Mouse (Mus musculus): ENCODE results near the gene Slc35c2. TPM values are rescaled to one million over a fixed set of nuclear protein-coding genes. Genes with fewer than 3 reads are reported as not detected.

Gene Slc35c2
- polyA plus RNA-seq (2012; rRNA removed), result 53.6 and 56.1 TPM in 2 replicates

DNA sequence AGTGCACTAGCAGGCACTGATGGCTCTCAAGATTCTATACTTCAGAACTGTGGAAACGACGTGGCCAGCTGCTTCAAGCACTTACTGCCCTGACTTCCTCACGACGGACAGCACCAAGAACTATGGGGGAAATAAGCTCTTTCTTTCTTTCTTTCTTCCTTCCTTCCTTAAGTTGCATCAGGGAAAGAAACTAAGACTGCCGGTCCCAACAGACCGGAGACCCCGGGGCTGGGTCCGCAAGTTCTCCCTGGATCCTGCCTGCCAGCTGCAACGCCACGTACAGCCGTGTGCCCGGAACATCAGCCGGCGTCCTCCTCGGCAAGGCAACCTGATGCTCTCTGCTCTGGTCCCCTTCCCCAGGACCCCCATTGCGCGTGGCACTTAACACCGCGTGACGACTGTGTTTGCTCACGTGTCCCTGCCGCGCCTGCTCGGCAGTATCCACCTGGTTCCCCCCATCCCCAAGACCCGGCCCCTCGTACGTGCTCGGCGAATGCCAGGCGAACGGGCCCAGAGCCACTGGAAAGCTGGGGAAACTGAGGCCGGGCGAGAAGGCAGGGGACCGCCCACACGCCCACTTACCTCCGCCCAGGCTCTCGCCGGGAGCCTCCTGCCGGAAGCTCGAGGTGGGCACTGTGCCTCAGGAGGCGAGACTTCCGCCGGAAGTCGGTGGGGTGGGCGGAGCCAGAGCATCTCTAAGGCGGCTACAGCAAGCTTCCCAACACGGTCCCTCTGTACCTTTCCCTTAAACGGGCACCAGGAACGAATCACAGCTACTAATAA, at the start of gene Slc35c2:
TSS of gene Slc35c2 (minus strand) at position 668 of the 783 bp plus-strand sequence.
- Histone ChIP-seq H3K4me1 (ENCODE audit: control insufficient read depth, insufficient read depth, low read length) (peaks cover 6% of the 10 kb centered on the region; the same call in 1 of the 2 replicates), H3K4me3 (ENCODE audit: insufficient read depth, low read length) (peak within 1 kb of the TSS; percentile 69), H3K27ac (ENCODE audit: insufficient read depth, low read length) (peak within 1 kb of the TSS; percentile 79)
- no peak for TF ChIP-seq CTCF (IDR thresholded peaks at IDR 0.05; ENCODE audit: extremely low read depth, insufficient read depth, low read length)
- peak; percentile 92; the same call in 1 of the 2 replicates for TF ChIP-seq POLR2A (IDR thresholded peaks at IDR 0.05; ENCODE audit: extremely low read depth, insufficient read depth, low read length)

DNA sequence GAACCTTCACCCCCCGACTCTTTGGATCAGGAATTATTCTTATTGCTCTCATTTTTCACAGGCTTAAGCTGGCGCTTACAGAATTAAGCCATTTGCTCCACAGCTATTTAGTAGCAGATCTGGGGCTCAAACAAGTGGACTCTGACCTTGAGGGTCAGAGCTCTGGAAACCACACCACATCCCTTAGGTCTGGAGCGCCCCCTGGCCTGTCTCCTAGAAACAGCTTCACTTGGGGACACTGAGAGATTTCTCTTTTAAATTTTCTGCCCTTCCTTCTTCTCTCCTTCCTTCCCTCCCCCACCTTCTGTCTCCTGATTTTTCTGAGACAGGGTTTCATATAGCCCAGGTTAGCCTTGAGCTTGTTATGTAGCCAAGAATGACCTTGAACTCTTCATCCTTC, 49.5 kb upstream of the Slc35c2 start:
- TF ChIP-seq POLR2A (IDR thresholded peaks at IDR 0.05; ENCODE audit: extremely low read depth, insufficient read depth, low read length) (no peak), CTCF (IDR thresholded peaks at IDR 0.05; ENCODE audit: extremely low read depth, insufficient read depth, low read length) (peak; percentile 53)
- Histone ChIP-seq H3K4me1 (ENCODE audit: control insufficient read depth, insufficient read depth, low read length) (peaks cover 7% of the 10 kb centered on the region; the same call in 1 of the 2 replicates), H3K27ac (ENCODE audit: insufficient read depth, low read length) (no peak overlapping the region), H3K4me3 (ENCODE audit: insufficient read depth, low read length) (no peak overlapping the region)

DNA sequence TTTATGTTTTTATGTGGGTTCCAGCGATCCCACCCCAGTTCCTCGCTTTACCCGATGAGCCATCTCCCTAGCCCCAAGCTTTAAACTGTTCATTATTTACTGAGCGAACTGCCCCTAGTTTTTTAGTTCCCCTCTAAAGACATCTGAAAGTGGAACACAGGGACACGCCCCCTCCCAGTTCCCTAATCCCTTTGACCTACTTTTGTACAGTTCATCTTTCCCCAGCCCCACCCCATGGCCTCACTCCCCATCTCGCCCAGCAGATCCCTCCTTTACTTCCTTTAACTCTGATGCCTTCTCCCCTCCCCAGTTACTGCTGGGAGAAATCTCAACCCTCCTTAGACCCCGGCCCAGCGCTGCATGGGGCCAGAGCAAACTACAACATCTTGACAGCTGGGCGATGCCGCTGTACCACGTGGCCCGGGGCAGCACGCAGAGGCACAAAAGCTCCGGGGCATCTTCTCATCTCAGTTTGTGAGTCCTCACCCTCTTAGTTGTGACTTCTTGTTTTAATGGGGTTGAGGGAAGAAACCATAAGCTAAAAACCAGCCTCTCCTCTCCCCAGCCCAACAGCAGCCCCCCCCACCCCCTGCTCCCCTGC, 45.0 kb upstream of the Slc35c2 start:
- H3K4me1 ChIP-seq (ENCODE audit: control insufficient read depth, insufficient read depth, low read length), result no peaks in the 10 kb centered on the region
- H3K27ac ChIP-seq (ENCODE audit: insufficient read depth, low read length), result no peak overlapping the region
- H3K4me3 ChIP-seq (ENCODE audit: insufficient read depth, low read length), result no peak overlapping the region
- no peak for TF ChIP-seq CTCF (IDR thresholded peaks at IDR 0.05; ENCODE audit: extremely low read depth, insufficient read depth, low read length)
- TF ChIP-seq POLR2A (IDR thresholded peaks at IDR 0.05; ENCODE audit: extremely low read depth, insufficient read depth, low read length), result no peak

DNA sequence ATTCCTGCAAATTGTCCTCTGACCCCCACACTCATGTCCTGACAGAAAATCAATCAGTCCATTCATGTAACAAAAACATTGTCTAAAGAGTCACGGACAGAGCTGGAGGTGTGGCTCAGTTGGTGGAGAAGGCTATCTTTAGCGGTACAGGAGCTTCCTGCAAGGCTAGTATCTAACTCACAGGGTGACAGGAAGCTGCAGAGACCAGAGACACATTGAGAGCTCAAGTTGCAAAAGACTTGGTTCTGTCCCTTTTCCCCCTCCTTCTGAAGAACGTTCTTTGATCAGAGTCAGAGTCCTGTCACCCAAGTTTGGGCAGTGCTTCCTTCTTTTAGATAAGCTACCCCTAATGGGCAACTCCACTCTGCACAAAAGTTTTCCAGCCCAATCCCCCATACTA, 42.0 kb upstream of the Slc35c2 start:
- TF ChIP-seq CTCF (IDR thresholded peaks at IDR 0.05; ENCODE audit: extremely low read depth, insufficient read depth, low read length), result no peak
- TF ChIP-seq POLR2A (IDR thresholded peaks at IDR 0.05; ENCODE audit: extremely low read depth, insufficient read depth, low read length), result no peak
- no peak overlapping the region for H3K4me3 ChIP-seq (ENCODE audit: insufficient read depth, low read length)
- 0 out of 2 replicates have a peak, but pooled peaks cover under 1% of the 10 kb centered on the region for H3K4me1 ChIP-seq (ENCODE audit: control insufficient read depth, insufficient read depth, low read length)
- no peak overlapping the region for H3K27ac ChIP-seq (ENCODE audit: insufficient read depth, low read length)

DNA sequence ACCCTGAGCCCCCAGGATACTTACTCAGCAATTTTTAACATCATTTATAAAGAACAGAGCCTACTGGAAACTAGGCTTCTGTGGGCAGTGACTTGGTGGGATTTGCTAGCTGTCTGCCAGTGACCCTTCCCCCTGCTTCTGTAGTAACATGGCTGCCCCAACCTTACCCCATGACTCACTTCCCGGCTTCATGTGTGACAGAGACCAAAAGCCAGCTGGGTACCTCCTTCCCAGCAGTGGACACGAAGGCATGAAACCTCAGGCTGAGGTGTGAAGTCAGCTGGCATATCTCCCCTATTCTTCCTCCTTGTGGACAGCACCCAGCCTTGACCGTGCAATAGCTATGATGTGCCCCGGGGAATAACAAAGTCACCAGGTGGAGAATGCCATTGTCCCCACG, 41.1 kb upstream of the Slc35c2 start:
- TF ChIP-seq CTCF (IDR thresholded peaks at IDR 0.05; ENCODE audit: extremely low read depth, insufficient read depth, low read length), result no peak
- no peak for TF ChIP-seq POLR2A (IDR thresholded peaks at IDR 0.05; ENCODE audit: extremely low read depth, insufficient read depth, low read length)
- Histone ChIP-seq H3K4me3 (ENCODE audit: insufficient read depth, low read length) (no peak overlapping the region), H3K27ac (ENCODE audit: insufficient read depth, low read length) (no peak overlapping the region), H3K4me1 (ENCODE audit: control insufficient read depth, insufficient read depth, low read length) (peaks cover 6% of the 10 kb centered on the region)

DNA sequence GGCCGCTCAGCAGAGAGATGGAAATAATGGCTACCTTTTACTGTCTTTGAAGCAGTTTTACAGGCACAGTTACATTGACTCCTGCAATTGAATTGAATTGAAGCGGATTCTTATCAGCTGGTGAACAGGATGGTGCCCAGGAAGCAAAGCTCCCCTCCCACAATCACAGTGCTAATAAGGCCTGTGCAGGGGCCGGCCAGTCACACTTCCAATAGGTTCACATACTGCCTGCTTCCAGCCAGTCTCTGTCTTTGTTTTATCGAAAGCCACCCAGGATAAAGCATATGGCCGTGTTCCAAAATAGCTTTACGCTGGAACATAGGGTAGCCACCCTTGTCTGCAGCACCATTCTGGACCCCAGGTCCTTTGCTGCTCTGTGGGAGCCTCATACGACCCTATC, 39.7 kb upstream of the Slc35c2 start:
- 0 out of 2 replicates have a peak overlapping the region, but pooled peaks have one; percentile 55 for H3K27ac ChIP-seq (ENCODE audit: insufficient read depth, low read length)
- TF ChIP-seq POLR2A (IDR thresholded peaks at IDR 0.05; ENCODE audit: extremely low read depth, insufficient read depth, low read length) (no peak), CTCF (IDR thresholded peaks at IDR 0.05; ENCODE audit: extremely low read depth, insufficient read depth, low read length) (no peak)
- H3K4me1 ChIP-seq (ENCODE audit: control insufficient read depth, insufficient read depth, low read length), result peaks cover 7% of the 10 kb centered on the region
- no peak overlapping the region; the same call in 1 of the 2 replicates for H3K4me3 ChIP-seq (ENCODE audit: insufficient read depth, low read length)

DNA sequence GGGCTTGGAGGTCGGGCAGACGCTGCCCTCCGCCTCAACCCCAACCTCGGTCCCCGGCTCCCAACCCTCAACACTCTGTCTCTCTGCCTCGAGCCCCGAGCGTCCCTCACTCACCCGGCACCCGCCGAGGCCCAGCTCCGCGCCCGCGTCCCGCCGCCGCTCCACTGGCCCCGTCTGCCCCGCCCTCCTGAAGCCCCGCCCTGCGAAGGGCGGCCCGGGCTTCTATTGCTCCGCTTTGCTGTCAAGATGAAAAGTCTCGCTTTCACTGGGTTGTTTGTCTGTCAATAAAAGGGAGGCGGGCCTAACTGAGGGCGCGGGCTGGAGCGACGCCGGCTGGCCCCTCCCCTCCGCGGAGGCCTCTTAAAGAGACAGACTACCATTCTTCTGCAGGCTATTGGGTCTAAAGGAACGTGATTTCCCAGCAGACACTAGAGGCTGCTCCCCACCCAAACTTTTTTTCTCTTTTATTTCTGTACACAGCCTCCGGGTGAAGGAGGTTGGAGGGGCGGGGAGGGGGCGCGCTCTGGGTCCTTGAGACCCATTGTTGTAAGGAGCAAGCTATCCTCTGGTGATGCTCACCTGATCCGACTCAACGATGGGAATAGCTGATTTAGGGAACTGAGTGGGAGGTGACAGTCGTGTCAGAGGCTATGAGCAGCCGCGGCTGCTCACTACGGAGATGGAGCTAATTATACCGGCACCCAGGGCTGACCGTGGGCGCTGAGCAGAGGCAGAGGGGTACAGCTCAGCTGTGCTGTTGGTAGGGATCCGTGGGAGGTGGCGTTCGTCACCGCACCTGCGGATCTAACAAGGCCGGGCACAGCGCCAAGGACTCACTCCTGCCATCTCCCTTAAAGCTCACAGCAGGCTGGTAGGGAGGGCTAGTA, 38.9 kb upstream of the Slc35c2 start, which contains the start of gene Elmo2:
TSS of gene Elmo2 (minus strand) at position 176 of the 887 bp plus-strand sequence.
- peaks cover 13% of the 10 kb centered on the region for H3K4me1 ChIP-seq (ENCODE audit: control insufficient read depth, insufficient read depth, low read length)
- peak within 1 kb of the TSS; percentile 73 for H3K27ac ChIP-seq (ENCODE audit: insufficient read depth, low read length)
- TF ChIP-seq POLR2A (IDR thresholded peaks at IDR 0.05; ENCODE audit: extremely low read depth, insufficient read depth, low read length), result peak; percentile 70; the same call in 1 of the 2 replicates
- no peak for TF ChIP-seq CTCF (IDR thresholded peaks at IDR 0.05; ENCODE audit: extremely low read depth, insufficient read depth, low read length)
- peak within 1 kb of the TSS; percentile 91 for H3K4me3 ChIP-seq (ENCODE audit: insufficient read depth, low read length)

DNA sequence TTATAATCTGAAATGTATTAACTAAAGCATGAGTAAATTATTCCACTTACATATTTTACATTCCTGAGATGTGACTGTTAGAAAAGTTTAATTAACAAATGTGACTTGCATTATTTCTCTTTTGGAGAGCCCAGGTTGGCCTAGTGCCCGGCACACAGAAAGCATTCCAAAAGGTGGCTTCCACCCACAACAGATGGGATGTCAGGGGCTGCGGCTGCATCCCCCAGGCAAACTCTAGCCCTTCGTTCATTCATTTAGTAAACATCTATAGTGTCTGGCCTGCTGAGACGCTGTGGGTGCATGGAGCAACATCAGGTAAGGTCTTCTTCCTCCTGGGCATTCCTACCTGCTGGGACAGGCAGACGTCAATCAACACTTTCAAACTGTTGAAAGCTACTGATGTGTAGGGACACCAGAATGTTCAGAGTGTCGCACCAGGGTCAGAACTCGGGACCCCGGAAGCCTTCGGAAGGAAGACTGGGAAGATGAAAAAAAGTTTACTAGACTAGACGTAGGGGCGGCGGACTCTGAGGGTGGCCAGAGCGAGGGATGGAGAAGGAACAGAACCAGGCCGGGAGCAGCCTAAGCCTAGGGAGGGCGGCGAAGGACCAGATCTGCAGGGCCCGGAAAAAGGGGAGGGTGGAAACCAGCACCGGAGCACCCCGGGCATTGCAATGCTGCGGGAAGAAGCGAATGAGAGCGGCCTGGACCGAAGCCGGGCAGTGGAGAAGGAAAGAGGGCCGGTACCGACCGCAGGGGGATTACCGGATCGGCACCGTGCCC, 38.0 kb upstream of the Slc35c2 start:
- Histone ChIP-seq H3K4me1 (ENCODE audit: control insufficient read depth, insufficient read depth, low read length) (peaks cover 20% of the 10 kb centered on the region), H3K27ac (ENCODE audit: insufficient read depth, low read length) (peak overlapping the region; percentile 73), H3K4me3 (ENCODE audit: insufficient read depth, low read length) (peak overlapping the region; percentile 91)
- no peak for TF ChIP-seq POLR2A (IDR thresholded peaks at IDR 0.05; ENCODE audit: extremely low read depth, insufficient read depth, low read length)
- no peak for TF ChIP-seq CTCF (IDR thresholded peaks at IDR 0.05; ENCODE audit: extremely low read depth, insufficient read depth, low read length)

All from cortical plate, adult 2 months (tissue).